Mouse (Mus musculus) thymus, adult 2 months (tissue): ENCODE measurements around the gene Nefh.

Experiments used
- CTCF ChIP-seq: fragments of 200-500 bp; IDR thresholded peaks from 2 replicates; pipeline ENCODE4 v1.5.1; 2012; ENCODE audit warnings: mild to moderate bottlenecking, control low read depth, low read length, moderate library complexity, borderline replicate concordance; ENCODE audit not compliant: control insufficient read depth, poor library complexity, insufficient read depth; ENCODE audit errors: extremely low read depth
- POLR2A ChIP-seq: fragments of 200-500 bp; IDR thresholded peaks from 2 replicates; pipeline ENCODE4 v1.6.1; 2012; ENCODE audit warnings: mild to moderate bottlenecking, low read length, control low read depth, moderate library complexity; ENCODE audit not compliant: control insufficient read depth, poor library complexity, insufficient read depth; ENCODE audit errors: extremely low read depth

GRCm38 (mm10) chr11:4967549-4967948 lies 19.7 kb upstream of the Nefh start:
- TF ChIP-seq POLR2A (no peak), CTCF (no peak)
